In genomic region chr14:102966241-102966640, GRCm38 (mm10) we compare ENCODE assay signal across 22 mouse cellular contexts. TPM values are rescaled to one million over a fixed set of nuclear protein-coding genes. Genes with fewer than 3 reads are reported as not detected.
DNase-seq lines count a peak whose midpoint lies in the region; ATAC-seq and TF ChIP-seq lines count a peak whose summit lies in the region.
"Had no signal": no experiment of that assay in that cellular context is flagged by ENCODE, and none has a peak within 500 bp of the region (broad histone marks: within the 10 kb centered on the region; RNA-seq: fewer than 3 reads in every experiment).

No protein-coding gene starts in this region.

- H3K4me1 ChIP-seq in heart, embryonic 11.5 days (ENCODE audit: control insufficient read depth, insufficient read depth, low read length) = no peaks in the 10 kb centered on the region
- H3K4me1 ChIP-seq in hindbrain, embryonic 13.5 days (replicated peaks) = 0 out of 2 replicates have a peak, but pooled peaks cover 3% of the 10 kb centered on the region
- no peaks in the 10 kb centered on the region for H3K4me1 ChIP-seq in hindbrain, embryonic 10.5 days (replicated peaks)
- H3K4me1 ChIP-seq: embryonic facial prominence, embryonic 13.5 days; forebrain, embryonic 12.5 days; intestine, embryonic 15.5 days had no signal

- TF ChIP-seq CTCF in left cerebral cortex, adult 2 months (IDR thresholded peaks at IDR 0.05) = no peak

- intact Hi-C loops in heart, postnatal 36 days (cut with DNase I) = no loop called here
- intact Hi-C loops in left cerebral cortex, adult 2 months (cut with DNase I) = no loop called here

- H3K4me3 ChIP-seq in heart, embryonic 11.5 days (ENCODE audit: low read depth, low read length) = no peak overlapping the region
- H3K4me3 ChIP-seq in hindbrain, embryonic 13.5 days = no peak overlapping the region
- no peak overlapping the region for H3K4me3 ChIP-seq in hindbrain, embryonic 10.5 days
- H3K4me3 ChIP-seq in left cerebral cortex, adult 2 months = no peak overlapping the region
- H3K4me3 ChIP-seq: embryonic facial prominence, embryonic 13.5 days; forebrain, embryonic 12.5 days; gastrocnemius, adult 2 months; intestine, embryonic 15.5 days had no signal

- no peaks in the 10 kb centered on the region for H3K36me3 ChIP-seq in heart, embryonic 11.5 days (ENCODE audit: control insufficient read depth, insufficient read depth, low read length)
- no peaks in the 10 kb centered on the region for H3K36me3 ChIP-seq in hindbrain, embryonic 13.5 days
- no peaks in the 10 kb centered on the region for H3K36me3 ChIP-seq in hindbrain, embryonic 10.5 days
- H3K36me3 ChIP-seq: embryonic facial prominence, embryonic 13.5 days; forebrain, embryonic 12.5 days; intestine, embryonic 15.5 days had no signal

- WGBS in heart, embryonic 11.5 days (ENCODE audit: insufficient replicate concordance) = 31% methylated on average over 7 of the region's 7 CpGs
- WGBS in hindbrain, embryonic 13.5 days = 61% methylated on average over 7 of the region's 7 CpGs
- 58% methylated on average over 7 of the region's 7 CpGs for WGBS in hindbrain, embryonic 10.5 days

- H3K4me2 ChIP-seq in heart, embryonic 11.5 days = 0 out of 2 replicates have a peak overlapping the region, but pooled peaks have one; percentile 11
- H3K4me2 ChIP-seq in hindbrain, embryonic 13.5 days = no peak overlapping the region
- H3K4me2 ChIP-seq: embryonic facial prominence, embryonic 13.5 days; forebrain, embryonic 12.5 days; intestine, embryonic 15.5 days had no signal

- no peak for DNase-seq in heart, postnatal 36 days
- DNase-seq in hindbrain, embryonic 10.5 days (ENCODE audit: low spot score) = no peak
- no peak for DNase-seq in left cerebral cortex, adult 2 months (ENCODE audit: extremely low spot score in 1 of 2, low spot score in 2 of 2)
- DNase-seq in left cerebral cortex, adult 11 months (ENCODE audit: low spot score) = no peak
- DNase-seq: adrenal gland, postnatal 14 days; cerebellum, adult 18-20 months; cerebellum, adult 9-11 months; cerebellum, postnatal 36 days; gastrocnemius, adult 2 months; gastrocnemius, postnatal 25 days; heart, postnatal 14 days; kidney, adult 18-20 months had no signal

- no peak for ATAC-seq in heart, embryonic 11.5 days (replicated peaks; ENCODE audit: insufficient number of reproducible peaks, low FRiP score, low TSS enrichment)
- ATAC-seq in hindbrain, embryonic 13.5 days (ENCODE audit: low FRiP score) = 0 out of 2 replicates have a peak, but pooled peaks have one; percentile 32
- peak; percentile 84 for ATAC-seq in megakaryocyte-erythroid progenitor cell, adult 5-6 weeks (replicated peaks; ENCODE audit: low FRiP score, low TSS enrichment, poor library complexity, severe bottlenecking)
- ATAC-seq: activated CD4-positive, CD25-positive, alpha-beta regulatory T cell, adult 4 months; forebrain, embryonic 16.5 days; intestine, embryonic 15.5 days; Patski had no signal

- no peak overlapping the region for H3K9ac ChIP-seq in heart, embryonic 11.5 days (ENCODE audit: low read depth, low read length)
- no peak overlapping the region for H3K9ac ChIP-seq in hindbrain, embryonic 13.5 days
- H3K9ac ChIP-seq: embryonic facial prominence, embryonic 13.5 days; forebrain, embryonic 12.5 days; intestine, embryonic 15.5 days had no signal

- no peak overlapping the region for H3K27ac ChIP-seq in heart, embryonic 11.5 days (ENCODE audit: low read depth, low read length)
- H3K27ac ChIP-seq in hindbrain, embryonic 13.5 days = peak overlapping the region; percentile 60
- H3K27ac ChIP-seq in hindbrain, embryonic 10.5 days = no peak overlapping the region
- H3K27ac ChIP-seq in left cerebral cortex, adult 2 months = peak overlapping the region; percentile 12; the same call in 1 of the 2 replicates
- H3K27ac ChIP-seq: embryonic facial prominence, embryonic 13.5 days; forebrain, embryonic 12.5 days; gastrocnemius, adult 2 months; intestine, embryonic 15.5 days had no signal

- H3K27me3 ChIP-seq in heart, embryonic 11.5 days (ENCODE audit: control insufficient read depth, insufficient read depth, low read length) = no peaks in the 10 kb centered on the region
- H3K27me3 ChIP-seq in hindbrain, embryonic 13.5 days = no peaks in the 10 kb centered on the region
- H3K27me3 ChIP-seq in hindbrain, embryonic 10.5 days (ENCODE audit: insufficient read depth, poor library complexity, severe bottlenecking) = no peaks in the 10 kb centered on the region
- H3K27me3 ChIP-seq: CH12.LX; embryonic facial prominence, embryonic 13.5 days; forebrain, embryonic 12.5 days; intestine, embryonic 15.5 days had no signal

- H3K9me3 ChIP-seq in heart, embryonic 11.5 days (replicated peaks; ENCODE audit: control insufficient read depth, low read length) = no peaks in the 10 kb centered on the region
- H3K9me3 ChIP-seq in hindbrain, embryonic 13.5 days = no peaks in the 10 kb centered on the region
- H3K9me3 ChIP-seq in hindbrain, embryonic 10.5 days = no peaks in the 10 kb centered on the region
- H3K9me3 ChIP-seq: embryonic facial prominence, embryonic 13.5 days; forebrain, embryonic 12.5 days; intestine, embryonic 15.5 days had no signal

RNA-seq across cellular contexts. Expression of gene Kctd12, which starts 16.2 kb away (rescaled TPM):
- 5.6 and 6.8 TPM in 2 replicates for polyA plus RNA-seq in heart, embryonic 11.5 days (2014; fragmentation: Nextera tagmentation; extraction: Ambion mirVana)
- total RNA-seq in heart, postnatal 36 days (2021) = 10 to 100 TPM; 20.7 to 23.3 TPM
- 9.1 and 16.1 TPM in 2 replicates for polyA plus RNA-seq in hindbrain, embryonic 13.5 days (2015; fragmentation: Nextera tagmentation; extraction: Ambion mirVana)
- 4.2 and 5.2 TPM in 2 replicates for polyA plus RNA-seq in hindbrain, embryonic 10.5 days (2016; fragmentation: Nextera tagmentation; extraction: Ambion mirVana)
- total RNA-seq in left cerebral cortex, adult 2 months (2021) = 10 to 100 TPM; 44.8 to 54.3 TPM
- 6.3 and 7.1 TPM in 2 replicates for total RNA-seq in megakaryocyte-erythroid progenitor cell, adult 5-6 weeks (2014; fragmentation: Nextera tagmentation)
- total RNA-seq in megakaryocyte-erythroid progenitor cell, adult 5-6 weeks (2017) = 13.8 and 19.0 TPM in 2 replicates

Comparison
In these comparisons a context has a peak if more than half of its experiments do, and no peak if none do; other contexts are left out.
1. H3K27ac ChIP-seq: peak in hindbrain, embryonic 13.5 days (single experiment) and left cerebral cortex, adult 2 months (single experiment); none in heart, embryonic 11.5 days (single experiment) and hindbrain, embryonic 10.5 days (single experiment).